Mouse (Mus musculus) stomach, embryonic 16.5 days (tissue): Measurements from ENCODE around the gene Ttc21b. TPM values are rescaled to one million over a fixed set of nuclear protein-coding genes. Genes with fewer than 3 reads are reported as not detected.

Experiments
- ATAC-seq: fragments of 200-750 bp; cut with Nextera tagmentation; 2 replicates; pipeline ENCODE4 v1.8.0; 2017; ENCODE audit warnings: moderate number of reproducible peaks, moderate TSS enrichment; ENCODE audit not compliant: insufficient read depth, low FRiP score
- H3K27ac ChIP-seq: fragments of 300-500 bp; sonication (generic); 2 replicates; pipeline ENCODE4 v1.5.1; 2014; ENCODE audit warnings: low read length
- H3K27me3 ChIP-seq: fragments of 300-500 bp; sonication (generic); 2 replicates; pipeline ENCODE4 v1.6.1; 2014; ENCODE audit warnings: low read length, control low read depth, mixed read lengths; ENCODE audit not compliant: control insufficient read depth, insufficient read depth
- H3K36me3 ChIP-seq: fragments of 300-500 bp; sonication (generic); 2 replicates; pipeline ENCODE4 v1.6.1; 2014; ENCODE audit warnings: low read length; ENCODE audit not compliant: control insufficient read depth, insufficient read depth
- H3K4me1 ChIP-seq: fragments of 300-500 bp; sonication (generic); 2 replicates; pipeline ENCODE4 v1.6.1; 2014; ENCODE audit warnings: low read length, control low read depth, mixed read lengths; ENCODE audit not compliant: control insufficient read depth, insufficient read depth
- H3K4me2 ChIP-seq: fragments of 300-500 bp; sonication (generic); 2 replicates; pipeline ENCODE4 v1.6.1; 2014; ENCODE audit warnings: low read depth, low read length, mixed read lengths
- H3K4me3 ChIP-seq: fragments of 300-500 bp; sonication (generic); replicated peaks from 2 replicates; pipeline ENCODE4 v1.5.1; 2014; ENCODE audit warnings: mild to moderate bottlenecking, low read length
- H3K9ac ChIP-seq: fragments of 300-500 bp; sonication (generic); 2 replicates; pipeline ENCODE4 v1.6.1; 2014; ENCODE audit warnings: low read length
- H3K9me3 ChIP-seq: fragments of 300-500 bp; sonication (generic); replicated peaks from 2 replicates; pipeline ENCODE4 v1.6.1; 2016; ENCODE audit warnings: low read length, control low read depth; ENCODE audit not compliant: control insufficient read depth
- WGBS: fragments of 180-500 bp; shearing (Covaris S2); extraction: QIAGEN DNeasy Blood & Tissue Kit; methylation state at CpG from one replicate; pipeline ENCODE4 v1.1.7; 2014; 5-methylcytosine and 5-hydroxymethylcytosine counted together
- polyA plus RNA-seq: library from polyadenylated mRNA; unstranded; fragments of >200 nt; fragmentation: Nextera tagmentation; extraction: Ambion mirVana; gene quantifications from 2 replicates; pipeline ENCODE4 v1.2.1, GENCODE M21; 2015

Gene Ttc21b
- polyA plus RNA-seq, 1 experiment from 2014 or later = 12.6 TPM

DNA sequence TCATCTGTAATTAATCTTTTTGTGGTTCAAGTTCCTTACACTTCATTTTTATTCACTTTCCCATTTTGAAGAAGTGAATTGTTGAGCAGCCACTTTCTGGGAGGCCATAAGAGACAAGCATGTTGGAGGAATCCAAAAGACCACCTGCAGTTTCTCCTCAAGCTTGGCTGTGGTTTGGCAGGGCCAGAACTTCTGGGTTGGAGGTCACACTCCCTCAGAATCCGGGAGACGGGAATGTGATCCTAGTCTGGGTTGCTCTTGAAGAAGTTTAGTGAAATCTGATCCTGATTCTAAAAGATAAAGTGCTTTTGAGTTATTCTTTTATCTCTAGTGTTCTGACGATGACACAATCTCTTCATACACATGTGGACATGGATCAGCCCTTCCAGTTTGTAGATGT is 105.9 kb downstream of the Ttc21b start:
- H3K27me3 ChIP-seq = no peaks in the 10 kb centered on the region
- 32% methylated on average over 3 of the region's 3 CpGs for WGBS
- no peak overlapping the region for H3K4me3 ChIP-seq
- no peaks in the 10 kb centered on the region for H3K4me1 ChIP-seq
- no peak overlapping the region for H3K9ac ChIP-seq
- H3K36me3 ChIP-seq = no peaks in the 10 kb centered on the region
- no peak overlapping the region for H3K27ac ChIP-seq
- no peaks in the 10 kb centered on the region for H3K9me3 ChIP-seq
- no peak overlapping the region for H3K4me2 ChIP-seq
- ATAC-seq = no peak

GRCm38 (mm10) chr2:66148654-66149230 is 107.7 kb downstream of the Ttc21b start:
- Histone ChIP-seq H3K4me3 (no peak overlapping the region), H3K9ac (no peak overlapping the region), H3K36me3 (no peaks in the 10 kb centered on the region), H3K27ac (no peak overlapping the region), H3K9me3 (no peaks in the 10 kb centered on the region), H3K4me2 (no peak overlapping the region), H3K4me1 (0 out of 2 replicates have a peak, but pooled peaks cover 2% of the 10 kb centered on the region), H3K27me3 (no peaks in the 10 kb centered on the region)
- 74% methylated on average over 10 of the region's 10 CpGs for WGBS
- ATAC-seq = no peak

GRCm38 (mm10) chr2:66146473-66146872 is 109.9 kb downstream of the Ttc21b start:
- Histone ChIP-seq H3K4me3 (no peak overlapping the region), H3K36me3 (no peaks in the 10 kb centered on the region), H3K4me1 (0 out of 2 replicates have a peak, but pooled peaks cover 2% of the 10 kb centered on the region), H3K27ac (no peak overlapping the region), H3K27me3 (no peaks in the 10 kb centered on the region), H3K9ac (no peak overlapping the region), H3K4me2 (no peak overlapping the region), H3K9me3 (no peaks in the 10 kb centered on the region)
- no peak for ATAC-seq
- 59% methylated on average over 4 of the region's 4 CpGs for WGBS

DNA sequence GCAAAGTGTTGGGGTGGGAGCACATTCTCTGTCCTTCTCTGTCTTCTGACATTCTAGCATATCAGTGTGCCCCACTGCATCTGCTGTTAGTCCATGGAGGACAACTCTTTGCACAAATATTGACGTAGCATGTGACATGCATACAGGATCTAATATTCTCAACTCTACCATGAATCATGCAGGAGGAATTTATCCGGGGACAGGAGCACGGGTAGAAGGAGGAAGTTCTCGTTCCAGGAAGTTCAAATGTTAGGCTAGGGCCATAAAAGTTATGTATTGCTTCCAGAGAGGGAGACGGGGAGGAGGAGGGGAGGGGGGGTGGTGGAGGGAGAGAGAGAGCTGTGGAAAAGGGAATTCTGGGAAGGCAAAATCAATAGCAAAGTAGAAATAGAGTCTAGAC is 111.6 kb downstream of the Ttc21b start:
- H3K4me1 ChIP-seq = 0 out of 2 replicates have a peak, but pooled peaks cover 2% of the 10 kb centered on the region
- H3K36me3 ChIP-seq = no peaks in the 10 kb centered on the region
- no peak overlapping the region for H3K4me3 ChIP-seq
- no peak overlapping the region for H3K4me2 ChIP-seq
- 7% methylated on average over 5 of the region's 5 CpGs for WGBS
- H3K9me3 ChIP-seq = no peaks in the 10 kb centered on the region
- H3K27ac ChIP-seq = no peak overlapping the region
- no peak overlapping the region for H3K9ac ChIP-seq
- peak; percentile 64; the same call in 1 of the 2 replicates for ATAC-seq
- H3K27me3 ChIP-seq = no peaks in the 10 kb centered on the region

DNA sequence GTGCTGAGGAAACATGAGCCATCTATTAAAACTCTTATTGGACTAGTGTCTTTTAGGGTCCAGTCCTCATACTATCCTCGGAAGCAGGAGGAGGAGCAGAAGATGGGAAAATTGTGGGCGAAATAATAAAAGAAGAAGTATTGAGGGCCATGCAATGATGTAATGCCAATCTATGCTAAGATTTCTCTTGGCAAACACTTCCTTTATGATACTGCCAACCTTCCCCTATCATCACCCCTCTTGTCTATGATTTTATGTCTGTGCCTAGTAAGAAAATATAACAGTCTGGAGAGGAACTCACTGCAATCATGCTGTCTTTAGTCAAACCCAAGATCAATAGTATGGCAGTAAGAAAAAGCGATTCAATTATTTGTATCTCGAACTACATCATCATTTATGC is 113.1 kb downstream of the Ttc21b start:
- Histone ChIP-seq H3K9me3 (no peaks in the 10 kb centered on the region), H3K36me3 (no peaks in the 10 kb centered on the region), H3K27me3 (no peaks in the 10 kb centered on the region), H3K4me3 (no peak overlapping the region), H3K9ac (no peak overlapping the region), H3K4me1 (0 out of 2 replicates have a peak, but pooled peaks cover 2% of the 10 kb centered on the region), H3K27ac (no peak overlapping the region), H3K4me2 (no peak overlapping the region)
- WGBS = 88% methylated on average over 4 of the region's 4 CpGs
- ATAC-seq = no peak

GRCm38 (mm10) chr2:66142711-66143110 is 113.7 kb downstream of the Ttc21b start:
- WGBS = 66% methylated on average over 2 of the region's 2 CpGs
- no peaks in the 10 kb centered on the region for H3K9me3 ChIP-seq
- H3K9ac ChIP-seq = no peak overlapping the region
- no peaks in the 10 kb centered on the region for H3K36me3 ChIP-seq
- H3K4me1 ChIP-seq = 0 out of 2 replicates have a peak, but pooled peaks cover 2% of the 10 kb centered on the region
- no peaks in the 10 kb centered on the region for H3K27me3 ChIP-seq
- no peak for ATAC-seq
- H3K27ac ChIP-seq = no peak overlapping the region
- H3K4me3 ChIP-seq = no peak overlapping the region
- H3K4me2 ChIP-seq = no peak overlapping the region

GRCm38 (mm10) chr2:66142268-66142667 is 114.1 kb downstream of the Ttc21b start:
- no peaks in the 10 kb centered on the region for H3K9me3 ChIP-seq
- WGBS = 88% methylated on average over 2 of the region's 2 CpGs
- no peak for ATAC-seq

GRCm38 (mm10) chr2:66140246-66140645 is 116.2 kb downstream of the Ttc21b start:
- Histone ChIP-seq H3K27ac (no peak overlapping the region), H3K27me3 (no peaks in the 10 kb centered on the region), H3K36me3 (no peaks in the 10 kb centered on the region), H3K9ac (no peak overlapping the region), H3K4me2 (no peak overlapping the region), H3K9me3 (no peaks in the 10 kb centered on the region), H3K4me3 (no peak overlapping the region), H3K4me1 (0 out of 2 replicates have a peak, but pooled peaks cover 2% of the 10 kb centered on the region)
- 73% methylated on average over 4 of the region's 4 CpGs for WGBS
- ATAC-seq = no peak

More at GRCm38 (mm10) chr2:66142268-66142667, 114.1 kb downstream of the Ttc21b start:
- Histone ChIP-seq H3K27ac (no peak overlapping the region), H3K4me3 (no peak overlapping the region), H3K4me2 (no peak overlapping the region), H3K9ac (no peak overlapping the region), H3K36me3 (no peaks in the 10 kb centered on the region), H3K4me1 (0 out of 2 replicates have a peak, but pooled peaks cover 2% of the 10 kb centered on the region), H3K27me3 (no peaks in the 10 kb centered on the region)
